Mouse (Mus musculus) heart, adult 2 months (tissue): ENCODE measurements at regions not wholly inside any gene's neighbourhood (a gene's known extent, or its start where the extent isn't known, plus 50 kb on each side); places are given as distances from the start of the nearest gene placed in this dataset.

Source experiments
- CTCF ChIP-seq: fragments of 200-600 bp; IDR thresholded peaks from 2 replicates; pipeline ENCODE4 v1.8.1; 2022; ENCODE audit warnings: antibody characterized with exemption, mild to moderate bottlenecking, moderate library complexity
- EP300 ChIP-seq: fragments of 200-500 bp; IDR thresholded peaks from 2 replicates; pipeline ENCODE4 v1.6.1; 2011; ENCODE audit warnings: low read depth, low read length, control low read depth; ENCODE audit not compliant: insufficient read depth

GRCm38 (mm10) chr8:36339449-36339848 is 573.9 kb downstream of the Gm19410 start:
- TF ChIP-seq CTCF (no peak), EP300 (no peak)
